Mouse (Mus musculus) brain, embryonic 14.5 days (tissue): ENCODE data around the gene Olfr1412. TPM values are rescaled to one million over a fixed set of nuclear protein-coding genes. Genes with fewer than 3 reads are reported as not detected.
A peak's percentile ranks its signal among the peaks of the same experiment; 100 is the strongest.

Experiments used
- DNase-seq: peaks from one replicate; pipeline ENCODE4 v3.0.0-alpha.2; 2011; ENCODE audit warnings: low read depth
- CTCF ChIP-seq: fragments of 200-500 bp; IDR thresholded peaks from 2 replicates; pipeline ENCODE4 v1.5.1; 2012; ENCODE audit warnings: inconsistent platforms, mild to moderate bottlenecking, moderate library complexity, borderline replicate concordance; ENCODE audit not compliant: insufficient read depth, insufficient read length; ENCODE audit errors: extremely low read depth
- POLR2A ChIP-seq: fragments of 200-500 bp; IDR thresholded peaks from 2 replicates; pipeline ENCODE4 v1.6.1; 2012; ENCODE audit warnings: mild to moderate bottlenecking, inconsistent platforms, borderline replicate concordance; ENCODE audit not compliant: poor library complexity, insufficient read depth, insufficient read length, severe bottlenecking; ENCODE audit errors: extremely low read depth
- polyA plus RNA-seq: library from polyadenylated mRNA; depleted of rRNA; stranded (reverse); fragments of >200 nt; gene quantifications from 2 replicates; pipeline ENCODE4 v1.2.3, GENCODE M21; 2012; rRNA removed

The Olfr1412 gene
- not detected in 2 replicates for polyA plus RNA-seq

DNA sequence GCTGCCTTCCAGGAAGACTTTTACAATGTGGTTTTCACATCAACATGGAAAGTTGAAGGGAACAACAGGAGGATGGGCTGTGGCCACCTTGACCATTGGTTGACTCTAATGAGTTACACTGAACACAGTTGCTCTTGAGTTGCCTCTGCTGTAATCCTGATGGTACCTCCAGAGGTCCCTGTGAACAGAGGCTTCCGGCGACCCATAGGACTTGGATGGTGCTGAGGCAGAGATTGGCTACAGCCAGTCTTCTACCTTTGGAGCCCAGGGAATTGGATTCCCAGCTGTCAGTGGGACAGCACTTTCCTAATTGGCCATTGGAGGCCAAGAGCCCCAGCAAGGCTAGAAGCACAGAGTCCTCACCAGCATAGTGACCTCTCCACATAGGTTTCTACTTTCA lies at the start of gene Olfr1412:
Olfr1412 (plus strand) TSS at position 301 of the 400 bp plus-strand sequence.
- no peak for DNase-seq
- TF ChIP-seq POLR2A (no peak), CTCF (no peak)

DNA sequence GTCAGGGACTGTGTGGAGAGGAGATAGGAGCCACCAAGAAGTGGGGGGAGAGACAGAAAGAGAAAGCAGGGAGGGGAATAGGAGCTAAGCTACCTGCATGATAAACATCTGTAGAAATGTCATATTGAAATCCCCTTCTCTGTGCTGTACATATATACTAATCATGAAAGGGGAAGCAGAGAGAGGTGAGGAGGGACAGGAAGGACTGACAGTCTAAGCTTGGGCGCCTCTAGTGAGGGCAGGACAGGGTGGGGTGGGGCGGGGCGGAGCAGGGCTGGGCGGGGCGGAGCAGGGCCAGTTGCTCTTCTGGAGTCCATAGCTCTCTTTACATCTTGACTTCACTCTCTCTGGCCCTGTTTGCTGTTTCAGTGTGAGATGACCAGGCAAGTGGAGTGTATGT lies 48.6 kb upstream of the Olfr1412 start:
- no peak for TF ChIP-seq POLR2A
- no peak for TF ChIP-seq CTCF
- DNase-seq = no peak

DNA sequence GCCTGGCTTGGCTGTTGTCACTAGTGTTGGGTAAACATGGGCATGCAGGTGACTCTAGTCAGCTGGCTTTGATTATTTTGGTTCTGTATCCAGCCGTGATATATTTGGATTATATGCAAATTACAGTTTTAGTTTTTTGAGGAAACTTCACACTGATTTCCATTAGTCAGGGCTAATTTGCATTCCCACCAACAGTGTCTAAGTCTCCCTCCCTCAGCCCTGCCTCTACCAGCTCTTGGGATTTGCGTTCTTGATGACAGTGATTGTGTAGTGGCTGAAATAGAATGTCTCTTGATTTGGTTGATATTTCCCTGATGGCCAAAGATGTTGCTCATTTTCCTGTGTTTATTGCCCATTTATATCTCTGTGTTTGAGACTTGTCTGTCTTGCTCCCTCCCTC lies 46.5 kb upstream of the Olfr1412 start:
- DNase-seq = peak; percentile 17
- TF ChIP-seq POLR2A = no peak
- no peak for TF ChIP-seq CTCF

DNA sequence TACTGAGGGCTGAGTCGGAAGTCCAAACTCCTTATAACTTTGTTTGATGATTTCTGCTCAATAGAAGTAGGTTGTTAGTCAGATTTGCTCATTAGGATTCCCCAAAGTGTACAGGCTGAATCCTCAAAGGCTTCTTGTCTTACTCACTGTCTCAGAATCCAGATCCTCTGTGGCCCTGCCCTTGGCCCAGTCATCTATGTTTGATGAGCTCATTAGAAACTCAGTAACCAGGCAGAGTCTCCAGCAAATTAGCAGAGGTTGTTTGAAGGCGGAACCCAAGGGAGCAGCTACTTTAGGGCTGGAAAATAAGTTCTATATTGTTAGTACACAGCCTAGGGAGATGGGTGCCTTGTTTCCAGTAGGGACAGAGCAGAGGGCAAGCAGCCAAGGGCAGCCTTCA lies 39.6 kb upstream of the Olfr1412 start:
- TF ChIP-seq POLR2A (no peak), CTCF (no peak)
- DNase-seq = no peak

DNA sequence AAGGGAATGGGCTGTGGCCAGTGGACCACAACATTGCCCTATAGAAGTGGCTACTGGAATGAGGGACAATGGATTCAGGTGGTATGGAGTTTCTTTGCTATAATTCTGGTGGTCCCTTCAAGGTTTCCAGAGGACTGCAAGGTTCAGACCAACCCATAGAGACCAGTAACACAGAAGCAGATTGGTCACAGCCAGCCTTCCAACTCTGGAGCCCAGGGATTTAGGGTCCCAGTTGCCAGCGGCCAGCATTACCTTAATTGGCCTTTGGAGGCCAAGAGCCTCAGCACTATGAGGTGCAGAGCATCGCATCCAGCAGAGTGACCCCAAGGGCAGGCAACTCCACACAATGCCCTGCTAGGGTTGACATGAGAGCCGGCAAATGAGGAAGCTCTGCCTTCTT lies 14.6 kb upstream of the Olfr1412 start, which contains the start of gene Olfr1413:
Olfr1413 (plus strand) TSS at position 301 of the 400 bp plus-strand sequence.
- no peak for DNase-seq
- TF ChIP-seq CTCF (no peak), POLR2A (no peak)

DNA sequence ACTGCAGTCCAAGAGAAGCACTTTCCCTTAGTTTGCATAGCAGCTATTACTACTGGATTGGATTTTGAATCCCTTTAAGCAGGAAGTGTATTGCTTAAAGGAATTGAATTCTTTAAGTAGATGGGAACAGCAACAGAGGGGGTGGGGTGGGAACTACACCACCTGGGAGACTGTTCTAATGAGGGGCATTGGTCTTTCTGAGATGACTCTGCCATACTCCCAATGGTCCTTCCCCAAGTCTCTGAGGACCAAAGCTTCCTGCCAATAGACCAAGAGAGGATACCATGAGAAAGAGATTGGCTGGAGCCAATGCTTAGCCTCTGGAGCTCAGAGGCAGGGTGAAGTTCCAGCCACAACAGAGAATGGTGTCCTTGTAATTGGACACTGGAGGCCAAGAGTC lies 8.5 kb downstream of the Olfr1412 start, which contains the start of gene Olfr1411:
Olfr1411 (plus strand) TSS at position 301 of the 400 bp plus-strand sequence.
- DNase-seq = no peak
- TF ChIP-seq CTCF (no peak), POLR2A (no peak)

DNA sequence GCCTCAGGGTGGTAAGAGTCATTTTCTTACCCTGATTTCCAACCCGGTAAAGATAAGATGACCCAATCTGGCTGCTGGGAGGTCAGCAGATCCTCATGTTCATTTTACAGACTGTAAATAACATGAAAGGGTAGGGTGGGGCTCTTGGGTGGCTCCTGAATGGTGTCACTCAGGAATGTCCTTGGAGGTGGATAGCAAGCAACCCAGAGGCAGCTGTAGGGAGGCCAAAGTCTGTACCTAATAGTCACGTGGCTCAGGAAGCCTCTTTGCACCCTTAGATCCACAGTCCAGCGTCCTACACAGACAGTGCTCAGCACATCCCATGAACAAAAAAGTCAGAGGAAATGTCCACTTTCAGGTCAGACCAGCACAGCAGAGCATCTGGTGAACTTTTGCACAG lies 10.4 kb downstream of the Olfr1412 start:
- no peak for DNase-seq
- no peak for TF ChIP-seq CTCF
- no peak for TF ChIP-seq POLR2A

DNA sequence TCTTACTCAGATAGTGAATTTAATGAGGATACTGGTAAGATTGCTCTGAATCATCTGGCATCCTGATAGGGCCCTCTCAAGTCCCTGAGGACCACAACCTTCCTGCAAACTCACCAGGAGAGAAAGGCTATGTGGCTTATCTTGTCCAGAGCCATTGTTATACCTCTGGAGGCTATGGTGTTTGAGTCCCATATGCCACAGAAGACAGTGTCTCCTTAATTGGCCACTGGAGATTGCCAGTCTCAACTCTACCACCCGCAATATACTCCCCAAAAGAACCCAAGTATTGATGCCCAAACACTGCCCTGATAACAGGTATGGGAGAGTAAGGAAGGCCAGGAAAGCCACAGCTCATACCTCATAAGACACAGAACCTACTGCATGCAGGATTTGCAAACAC lies 19.9 kb downstream of the Olfr1412 start, which contains the start of gene Olfr1410:
Olfr1410 (plus strand) TSS at position 301 of the 400 bp plus-strand sequence.
- DNase-seq = no peak
- TF ChIP-seq CTCF (no peak), POLR2A (no peak)

DNA sequence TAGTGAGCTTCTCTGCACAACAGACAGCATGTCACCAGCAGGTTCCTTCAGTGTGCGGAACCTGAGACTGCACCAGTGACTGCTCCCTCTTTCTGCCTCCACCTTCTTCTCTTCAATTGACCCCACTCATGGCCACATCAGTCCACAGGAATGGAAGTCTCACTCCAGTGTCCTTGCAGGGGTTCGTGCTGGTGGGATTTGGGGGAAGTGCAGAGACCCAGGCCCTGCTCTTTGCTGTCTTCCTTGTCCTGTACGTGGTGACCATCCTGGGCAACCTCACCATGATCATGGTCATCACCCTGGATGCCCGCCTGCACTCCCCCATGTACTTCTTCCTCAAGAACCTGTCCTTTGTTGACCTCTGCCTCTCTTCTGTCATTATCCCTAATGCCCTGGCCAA lies 22.1 kb downstream of the Olfr1412 start:
- DNase-seq = no peak
- TF ChIP-seq CTCF = no peak
- no peak for TF ChIP-seq POLR2A

DNA sequence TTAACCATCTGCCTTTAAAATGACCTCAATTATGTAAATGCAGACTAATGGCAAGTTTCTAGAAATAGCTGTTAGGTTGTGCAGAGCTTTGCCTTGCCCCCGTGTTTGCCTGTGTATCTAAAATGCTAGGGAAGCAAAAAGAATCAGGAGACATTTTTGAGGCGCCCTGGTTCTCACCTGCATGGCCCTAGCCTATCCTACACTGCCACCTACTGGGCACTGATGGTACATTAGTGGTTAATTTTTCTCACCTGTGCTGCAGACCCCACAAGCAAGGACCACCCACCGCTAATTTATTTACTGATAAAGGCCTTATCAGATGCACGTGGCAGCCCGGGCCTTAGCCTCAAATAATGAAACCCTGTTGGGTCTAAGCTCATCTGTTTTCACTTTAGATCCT lies 25.4 kb downstream of the Olfr1412 start:
- DNase-seq = peak; percentile 73
- TF ChIP-seq CTCF (peak; percentile 78; the same call in 1 of the 2 replicates), POLR2A (no peak)

DNA sequence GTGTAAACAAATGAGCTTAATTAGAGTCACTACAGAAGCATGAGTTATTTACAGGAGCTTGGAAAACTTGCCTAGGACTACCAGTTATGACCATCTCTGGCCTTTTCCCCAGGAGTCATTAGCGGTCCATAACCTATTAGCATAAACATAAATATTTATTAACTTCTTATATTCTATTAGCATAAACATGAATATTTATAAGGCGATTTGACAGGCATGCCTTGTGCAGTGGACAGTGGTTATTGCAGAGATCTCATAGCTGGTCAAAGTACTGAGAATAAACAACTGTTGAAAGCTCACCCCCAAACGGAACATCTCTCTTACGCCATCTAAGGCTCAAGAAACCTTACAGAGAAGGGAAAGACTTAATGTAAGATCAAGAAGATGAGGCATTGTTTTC lies 27.6 kb downstream of the Olfr1412 start:
- no peak for DNase-seq
- TF ChIP-seq CTCF = no peak
- TF ChIP-seq POLR2A = no peak

DNA sequence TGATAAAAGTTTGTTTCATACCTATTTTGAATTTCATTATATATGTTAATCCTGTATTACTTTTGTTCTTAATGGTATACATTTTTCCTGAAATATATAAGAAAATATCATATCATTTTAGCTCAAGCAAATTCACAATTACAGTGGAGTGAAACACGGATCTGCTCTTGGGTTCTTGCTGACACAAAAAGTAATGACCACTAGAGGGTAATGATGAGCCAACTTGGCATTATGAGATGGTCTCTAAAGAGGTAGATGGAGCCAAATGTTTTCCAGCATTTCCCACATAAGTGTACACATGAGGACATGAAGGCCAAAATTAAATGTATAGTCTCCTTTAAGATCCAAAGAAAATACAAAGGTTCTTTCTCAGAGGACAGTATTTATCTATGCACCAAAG lies 28.9 kb downstream of the Olfr1412 start:
- DNase-seq = peak; percentile 75
- no peak for TF ChIP-seq POLR2A
- peak; percentile 49; the same call in 1 of the 2 replicates for TF ChIP-seq CTCF
